Mouse (Mus musculus): ENCODE results near the gene Prr36. TPM values are rescaled to one million over a fixed set of nuclear protein-coding genes. Genes with fewer than 3 reads are reported as not detected.

Prr36 gene
- polyA plus RNA-seq, 1 experiment from 2014 or later = 7.5 TPM

Other genes with a start within 250 kb of the Prr36 start
- not detected in 2 replicates for gene Cd209f, start 111.6 kb downstream of the Prr36 start, polyA plus RNA-seq (2015; fragmentation: Nextera tagmentation; extraction: Ambion mirVana)
- not detected in 2 replicates for gene Cd209g, start 83.4 kb downstream of the Prr36 start, polyA plus RNA-seq (2015; fragmentation: Nextera tagmentation; extraction: Ambion mirVana)
- gene Evi5l, start 50.9 kb downstream of the Prr36 start, polyA plus RNA-seq (2015; fragmentation: Nextera tagmentation; extraction: Ambion mirVana) = 21.3 and 23.5 TPM in 2 replicates
- gene Lrrc8e, start 9.4 kb upstream of the Prr36 start, polyA plus RNA-seq (2015; fragmentation: Nextera tagmentation; extraction: Ambion mirVana) = 3.8 and 4.2 TPM in 2 replicates
- gene Map2k7, start 21.3 kb upstream of the Prr36 start, polyA plus RNA-seq (2015; fragmentation: Nextera tagmentation; extraction: Ambion mirVana) = 29.6 and 31.3 TPM in 2 replicates
- 1.4 and 1.5 TPM in 2 replicates for gene Gm49320, start 21.4 kb upstream of the Prr36 start, polyA plus RNA-seq (2015; fragmentation: Nextera tagmentation; extraction: Ambion mirVana)
- gene Tgfbr3l, start 30.8 kb upstream of the Prr36 start, polyA plus RNA-seq (2015; fragmentation: Nextera tagmentation; extraction: Ambion mirVana) = 2.5 and 3.4 TPM in 2 replicates
- 60.8 and 61.6 TPM in 2 replicates for gene Snapc2, start 35.6 kb upstream of the Prr36 start, polyA plus RNA-seq (2015; fragmentation: Nextera tagmentation; extraction: Ambion mirVana)
- gene Ctxn1, start 41.8 kb upstream of the Prr36 start, polyA plus RNA-seq (2015; fragmentation: Nextera tagmentation; extraction: Ambion mirVana) = 75.3 and 75.6 TPM in 2 replicates
- gene Timm44, start 58.5 kb upstream of the Prr36 start, polyA plus RNA-seq (2015; fragmentation: Nextera tagmentation; extraction: Ambion mirVana) = 55.1 and 56.0 TPM in 2 replicates
- 16.8 and 30.8 TPM in 2 replicates for gene Ccl25, start 107.8 kb upstream of the Prr36 start, polyA plus RNA-seq (2015; fragmentation: Nextera tagmentation; extraction: Ambion mirVana)
- gene Elavl1, start 108.0 kb upstream of the Prr36 start, polyA plus RNA-seq (2015; fragmentation: Nextera tagmentation; extraction: Ambion mirVana) = 270 and 272 TPM in 2 replicates